Mouse (Mus musculus) large intestine, adult 2 months (tissue): ENCODE data around the gene Cd101. TPM values are rescaled to one million over a fixed set of nuclear protein-coding genes. Genes with fewer than 3 reads are reported as not detected.

Experiments
- DNase-seq: peaks from one replicate; pipeline ENCODE4 v3.0.0-alpha.2; 2012; ENCODE audit warnings: low read depth, low spot score
- whole genome bisulfite sequencing: fragments of 180-500 bp; shearing (Covaris S2); methylation state at CpG from one replicate; pipeline ENCODE4 v1.1.7; 2018; 5-methylcytosine and 5-hydroxymethylcytosine counted together
- polyA plus RNA-seq: library from polyadenylated mRNA; depleted of rRNA; stranded (reverse); fragments of >200 nt; gene quantifications from 2 replicates; pipeline ENCODE4 v1.2.3, GENCODE M21; 2012; rRNA removed

Gene Cd101
- 0.77 and 1.5 TPM in 2 replicates for polyA plus RNA-seq

DNA sequence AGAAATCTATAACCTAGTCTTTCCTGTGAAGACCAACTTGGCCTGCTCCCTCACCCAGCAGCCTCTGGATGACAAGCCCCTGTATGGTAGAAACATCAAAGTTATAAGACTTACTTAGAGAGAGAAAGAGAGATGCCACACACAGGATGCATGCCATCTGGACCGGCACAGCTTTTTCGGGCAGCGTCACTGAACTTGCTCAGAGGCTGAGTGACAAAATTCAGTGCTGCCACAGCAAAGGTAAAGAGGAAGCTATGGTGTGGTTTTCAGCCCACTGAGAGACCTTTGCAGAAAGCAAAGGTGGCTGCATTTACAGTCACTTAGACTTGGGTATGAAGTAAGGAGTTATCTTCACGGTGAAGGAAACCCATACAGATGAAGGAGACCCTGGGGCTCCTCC, at the start of gene Cd101:
Gene Cd101 (minus strand): TSS at position 218 of the 400 bp plus-strand sequence.
- 88% methylated on average over 4 of the region's 4 CpGs for WGBS

DNA sequence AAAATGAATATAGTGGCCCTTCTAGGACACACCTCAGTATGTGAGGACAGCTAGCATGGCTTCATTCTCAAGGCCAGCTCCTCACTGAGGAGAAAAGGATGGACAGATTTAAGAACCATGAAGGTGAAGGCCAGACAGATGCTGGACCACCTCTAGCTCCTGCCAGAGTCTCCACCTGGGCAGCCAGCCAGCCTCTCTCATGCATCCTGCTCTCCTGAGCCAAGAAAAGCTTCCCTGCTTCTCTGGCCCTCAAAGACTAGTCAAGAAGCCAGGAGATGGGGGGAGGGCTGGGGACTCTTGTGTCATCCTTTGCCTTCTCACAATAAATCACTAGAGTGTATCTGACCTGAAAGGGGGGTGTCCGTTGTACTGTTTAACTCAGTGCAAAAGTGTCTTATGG, 49.0 kb upstream of the Cd101 start:
- DNase-seq, result no peak
- WGBS, result 78% methylated on average over 1 of the region's 1 CpGs

More for the DNA sequence above, at the start of gene Cd101:
- DNase-seq, result no peak

DNA sequence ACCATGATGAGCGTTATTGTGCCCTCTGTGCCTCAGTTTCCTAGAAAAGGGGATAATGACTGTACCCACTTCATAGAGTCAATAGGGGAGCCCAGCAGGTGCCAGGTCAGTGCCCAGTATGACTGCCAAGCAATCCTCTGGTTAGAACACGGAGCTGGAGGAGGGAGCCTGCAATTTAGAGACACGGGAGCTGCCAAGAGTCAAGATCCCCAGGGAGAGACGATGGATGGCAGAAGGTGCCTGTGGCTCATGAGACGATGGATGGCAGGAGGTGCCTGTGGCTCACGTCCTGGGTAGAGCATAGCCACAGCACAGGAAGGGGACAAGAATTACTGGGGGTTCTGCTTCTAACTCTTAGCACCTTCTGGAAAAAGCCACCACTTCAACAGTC, 48.3 kb upstream of the Cd101 start:
- 53% methylated on average over 6 of the region's 6 CpGs for WGBS
- no peak for DNase-seq

DNA sequence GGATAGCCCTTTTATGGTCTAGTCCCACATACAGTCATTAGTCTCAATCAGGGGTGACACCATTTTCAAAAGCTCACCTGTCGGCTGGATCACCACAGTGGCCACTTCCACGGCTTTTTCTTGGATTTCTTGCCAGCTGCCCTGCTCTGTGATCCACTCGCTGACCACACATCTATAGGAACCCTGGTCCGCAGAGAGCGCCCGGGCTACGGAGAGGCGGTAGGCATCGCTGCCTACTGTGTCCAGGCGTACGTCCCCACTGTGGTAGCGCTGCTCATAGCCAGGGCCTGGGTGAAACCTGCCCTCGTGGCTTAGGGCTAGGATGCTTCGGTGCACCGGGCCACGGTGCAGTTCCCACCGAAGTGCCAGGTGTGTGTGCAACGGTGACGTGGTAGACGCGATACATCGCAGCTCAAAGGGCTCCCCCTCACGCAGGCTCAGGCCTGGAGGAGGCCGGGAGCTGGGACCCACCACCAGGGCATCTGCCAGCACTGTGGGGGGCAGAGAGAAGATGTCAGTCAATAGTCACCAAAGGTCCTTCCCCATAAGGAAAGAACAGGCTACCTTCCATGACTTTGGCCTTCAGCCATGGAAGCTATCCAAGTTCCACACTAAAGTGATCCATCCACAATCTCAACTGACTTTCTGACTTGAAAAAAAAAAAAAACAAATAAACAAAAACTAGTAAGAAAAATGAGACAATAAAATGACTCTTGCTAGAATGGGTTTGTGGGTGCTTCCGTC, 47.8 kb upstream of the Cd101 start:
- no peak for DNase-seq
- 93% methylated on average over 25 of the region's 25 CpGs for WGBS

DNA sequence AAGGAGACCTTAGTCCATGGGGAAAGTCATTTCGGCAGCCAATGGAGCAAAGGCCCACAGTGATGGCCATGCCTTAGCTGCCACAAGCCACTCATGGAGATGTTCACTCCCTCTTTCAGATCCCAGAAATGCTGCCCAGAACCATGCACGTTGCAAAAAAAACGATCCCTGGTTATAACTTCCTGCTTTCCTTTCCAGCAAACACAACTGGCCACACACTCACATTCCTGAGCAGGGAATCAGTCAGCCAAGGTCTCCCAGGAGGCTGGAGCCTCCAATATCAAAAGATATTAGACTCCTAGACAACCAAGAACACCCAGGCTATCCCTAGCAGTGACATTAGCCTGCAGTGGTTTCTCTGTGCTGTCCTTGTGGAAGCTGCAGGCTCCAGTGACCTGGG, 46.5 kb upstream of the Cd101 start:
- WGBS, result 36% methylated on average over 3 of the region's 3 CpGs
- DNase-seq, result no peak

DNA sequence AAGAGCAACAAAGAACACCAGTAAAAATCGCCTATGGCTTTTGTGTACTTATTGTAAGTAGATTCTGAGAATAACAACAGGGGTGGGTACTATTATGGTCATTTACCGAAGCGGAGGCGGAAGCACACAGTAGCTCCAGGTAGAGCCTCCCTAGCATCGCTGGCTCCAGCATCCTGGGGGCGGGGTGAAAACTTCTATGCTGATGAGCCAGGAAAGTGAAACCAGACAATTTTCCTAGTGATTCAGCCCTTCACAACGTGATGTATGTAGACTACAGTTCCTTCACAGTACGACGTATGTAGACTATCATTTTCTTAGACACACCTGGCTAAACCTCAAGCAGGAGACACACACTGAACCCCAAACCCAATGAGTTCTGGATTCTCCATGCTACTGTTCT, 44.0 kb upstream of the Cd101 start:
- 40% methylated on average over 9 of the region's 9 CpGs for WGBS
- no peak for DNase-seq

DNA sequence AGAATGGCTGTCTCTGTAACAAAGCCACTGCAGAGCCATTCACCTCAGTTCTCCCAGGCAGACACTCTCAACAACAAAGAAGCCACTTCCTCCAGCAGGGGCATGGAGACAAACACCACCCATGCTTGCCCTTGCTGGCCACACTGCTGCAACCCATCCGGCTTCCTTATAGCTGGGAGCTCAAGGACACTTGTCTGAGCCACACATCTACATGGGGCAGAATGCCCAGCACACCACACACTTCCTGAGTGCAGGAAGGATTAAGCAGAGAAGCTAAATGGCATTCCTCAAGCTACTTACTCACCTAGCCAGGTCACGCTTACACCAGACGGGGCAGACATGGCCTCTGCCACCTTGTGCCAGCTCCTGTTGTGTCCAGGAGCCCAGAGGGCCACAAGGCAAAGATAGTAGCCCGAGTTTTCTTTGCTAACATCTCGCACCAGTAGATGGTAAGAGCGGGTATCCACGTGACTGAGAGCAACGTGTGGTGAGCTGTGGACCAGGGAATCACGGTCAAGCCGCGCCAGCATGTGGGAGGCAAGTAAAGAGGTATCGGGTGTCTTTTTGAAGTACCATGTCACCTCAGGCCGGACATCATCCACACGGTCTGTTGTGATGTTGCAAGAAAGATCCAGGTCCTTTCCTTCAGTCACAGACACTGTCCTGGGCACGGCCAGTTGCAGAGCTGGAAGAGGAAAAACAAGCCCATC, 43.3 kb upstream of the Cd101 start:
- 82% methylated on average over 15 of the region's 15 CpGs for WGBS
- DNase-seq, result no peak

DNA sequence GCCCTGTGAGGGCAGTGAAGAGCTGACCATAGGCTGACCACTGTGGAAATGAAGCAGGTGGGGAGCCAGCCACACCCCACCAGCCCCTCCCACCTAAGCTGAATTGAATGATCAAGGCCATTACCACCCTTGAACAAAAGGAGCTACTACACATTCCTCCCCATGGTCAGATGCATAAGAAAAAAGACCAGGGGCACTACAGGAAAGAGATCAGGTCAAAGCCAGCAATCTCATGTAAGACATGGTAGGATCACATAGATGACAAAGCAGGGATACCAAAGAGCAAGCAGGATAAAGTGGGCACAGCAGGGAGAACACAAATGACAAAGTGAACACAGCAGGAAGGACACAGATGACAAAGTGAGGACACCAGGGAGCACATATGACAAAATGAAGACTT, 42.2 kb upstream of the Cd101 start:
- no peak for DNase-seq

DNA sequence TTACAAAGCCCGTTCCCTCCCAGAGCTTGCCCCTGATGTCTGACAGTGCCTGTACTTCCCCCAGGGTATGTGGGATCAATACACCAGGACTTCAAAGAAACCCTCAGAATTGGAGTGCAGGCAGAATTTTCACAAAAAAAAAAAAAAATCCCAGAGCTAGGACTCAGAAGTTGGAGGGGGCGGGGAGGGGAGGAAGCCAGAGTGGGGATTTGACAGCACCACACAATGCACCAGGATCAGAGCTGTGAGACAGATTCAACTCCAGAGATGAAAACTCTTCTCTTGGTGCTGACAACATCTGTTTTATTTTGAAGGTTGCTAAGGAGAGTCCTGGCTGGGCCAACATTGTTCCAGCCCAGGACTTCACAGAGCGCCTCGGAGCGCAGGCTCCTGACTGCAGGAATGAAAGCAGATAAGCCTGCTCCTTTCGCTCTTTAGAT, 41.5 kb upstream of the Cd101 start:
- DNase-seq, result no peak
- WGBS, result 66% methylated on average over 6 of the region's 6 CpGs

DNA sequence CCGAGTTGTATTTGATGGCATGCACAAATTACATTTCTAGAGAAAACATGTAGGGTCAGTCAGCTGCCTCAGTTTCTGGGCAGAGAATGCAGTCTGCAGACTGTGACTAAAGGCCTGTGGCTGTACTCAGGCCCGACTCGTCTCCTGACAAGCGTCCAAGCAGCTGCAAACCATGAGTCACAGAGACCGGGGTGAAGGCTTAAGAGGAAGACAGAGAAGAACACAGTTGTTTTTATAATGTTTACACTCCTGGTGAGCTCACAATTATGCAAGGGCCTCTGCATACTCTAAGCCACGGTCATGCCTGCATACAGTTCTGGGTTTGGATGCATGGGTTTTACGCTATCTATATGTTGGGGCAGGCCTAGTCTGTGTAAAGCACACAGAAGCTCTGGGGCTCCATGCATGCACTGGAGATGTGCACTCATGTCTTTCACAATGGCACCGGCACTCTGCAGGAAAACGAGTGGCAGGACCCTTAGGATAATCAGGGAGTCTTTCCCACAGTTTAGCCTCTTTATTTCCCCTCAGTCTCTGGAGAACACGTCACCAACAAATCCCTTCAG, 41.0 kb upstream of the Cd101 start:
- DNase-seq, result peak; percentile 58
- WGBS, result 32% methylated on average over 10 of the region's 10 CpGs

DNA sequence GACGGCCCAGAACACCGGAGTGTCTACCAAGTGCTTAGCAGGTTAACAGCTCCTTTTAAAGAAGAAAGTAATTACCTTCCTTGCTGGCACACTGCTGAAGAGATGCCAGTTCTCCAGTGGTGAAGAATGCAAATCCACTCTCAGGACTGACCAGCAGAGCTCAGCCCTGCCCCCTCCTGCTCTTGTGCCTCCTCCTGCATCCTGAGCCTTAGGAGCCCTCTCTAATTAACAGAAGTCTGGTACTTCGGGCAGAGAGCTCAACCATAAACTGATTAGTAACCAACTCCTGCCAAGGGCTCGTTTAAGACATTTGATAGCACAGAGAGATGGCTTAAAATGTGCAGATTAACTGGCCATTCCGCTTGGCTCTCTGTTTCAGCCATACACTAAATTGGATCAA, 39.3 kb upstream of the Cd101 start:
- 53% methylated on average over 5 of the region's 5 CpGs for WGBS
- DNase-seq, result no peak

DNA sequence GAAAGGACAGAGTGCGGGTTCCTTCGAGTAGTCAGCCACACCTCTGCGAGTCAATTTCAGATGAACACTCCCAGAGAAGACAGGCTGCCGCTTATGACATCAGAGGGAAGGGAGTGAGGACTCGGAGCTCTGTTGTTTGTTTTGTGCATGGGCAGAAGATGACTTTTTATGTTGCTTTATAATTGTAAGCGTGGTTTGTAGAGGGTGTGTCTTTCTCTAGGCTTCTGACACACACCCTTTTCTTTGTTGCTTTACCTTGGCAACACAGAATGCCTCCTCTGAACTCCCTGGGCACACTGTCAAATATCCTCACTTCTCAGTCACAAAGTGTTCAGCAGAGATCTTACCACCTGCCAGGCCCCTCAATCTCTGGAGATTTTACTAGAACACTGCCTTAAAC, 36.8 kb upstream of the Cd101 start:
- peak; percentile 81 for DNase-seq
- WGBS, result 20% methylated on average over 6 of the region's 6 CpGs

DNA sequence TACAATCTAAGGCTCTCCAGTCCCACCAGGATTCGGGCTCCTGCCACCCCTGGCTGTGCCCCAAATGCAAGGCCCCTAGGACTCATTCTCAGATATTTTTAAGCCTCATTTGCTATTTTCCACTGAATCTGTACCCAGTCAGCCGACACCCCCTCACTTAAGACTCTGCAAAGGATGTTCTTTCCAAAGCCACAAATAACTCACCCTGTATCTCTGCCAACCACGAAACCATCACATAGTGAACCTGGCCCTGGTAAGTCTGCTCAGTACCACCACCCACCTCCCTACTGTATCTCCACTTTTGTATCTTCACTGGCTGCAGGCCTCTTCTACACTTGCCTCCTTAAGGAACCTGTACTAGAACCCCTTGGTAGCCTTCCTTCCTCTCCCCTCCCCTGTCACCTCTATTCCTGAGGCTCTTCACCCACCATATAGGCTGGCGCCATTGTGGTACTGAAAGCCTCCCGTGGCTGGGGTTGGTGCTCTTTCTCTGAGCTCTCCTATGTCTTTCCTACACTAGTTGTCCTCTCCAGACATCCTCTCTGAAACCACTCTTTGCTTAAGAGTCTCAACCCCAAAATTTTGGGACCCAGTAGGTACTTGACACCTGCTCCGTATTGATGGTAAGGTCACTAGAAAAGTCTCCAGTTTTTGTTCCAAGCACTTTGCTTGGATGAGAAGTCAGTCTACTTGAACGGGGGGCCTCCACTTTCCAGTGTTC, 32.7 kb upstream of the Cd101 start:
- WGBS, result 84% methylated on average over 7 of the region's 7 CpGs
- DNase-seq, result no peak

DNA sequence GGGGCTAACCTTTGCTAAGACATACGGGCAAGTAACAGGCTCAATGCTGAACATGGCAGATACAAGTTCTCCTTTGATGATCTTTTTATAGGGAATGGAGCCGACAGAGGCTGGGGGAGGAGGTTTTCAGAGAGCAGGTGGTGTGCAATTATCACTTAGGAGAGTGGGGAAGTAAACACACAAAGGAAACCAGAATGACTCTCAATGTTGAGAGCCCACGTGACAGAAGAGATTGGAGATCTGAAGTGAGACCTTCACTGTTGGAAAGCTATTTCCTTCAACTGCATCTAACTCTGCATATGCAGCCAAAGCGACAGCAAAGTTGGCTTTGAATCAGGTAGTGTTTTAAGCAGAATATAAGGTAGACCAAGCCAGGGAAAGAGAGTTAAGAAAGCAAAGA, 29.9 kb upstream of the Cd101 start:
- WGBS, result 38% methylated on average over 4 of the region's 4 CpGs
- DNase-seq, result no peak

DNA sequence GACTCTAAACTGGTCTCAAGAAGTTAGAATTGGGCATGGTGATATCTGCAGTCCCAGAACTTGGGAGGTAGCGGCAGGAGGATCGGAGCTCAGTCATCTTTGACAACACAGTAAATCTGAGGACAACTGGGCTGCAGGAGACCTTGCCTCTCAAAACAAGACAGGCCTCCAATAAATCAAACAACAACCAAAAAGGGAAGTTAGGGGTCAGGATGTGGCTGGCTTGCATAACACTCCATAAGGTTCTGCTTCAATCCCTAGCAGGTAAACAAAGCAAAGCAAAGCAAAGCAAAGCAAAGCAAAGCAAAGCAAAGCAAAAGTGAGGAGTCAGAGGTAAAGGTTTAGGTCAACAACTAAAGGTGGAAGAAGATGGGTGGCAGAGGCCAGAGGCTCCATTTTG, 28.8 kb upstream of the Cd101 start:
- DNase-seq, result no peak
- WGBS, result 89% methylated on average over 2 of the region's 2 CpGs

DNA sequence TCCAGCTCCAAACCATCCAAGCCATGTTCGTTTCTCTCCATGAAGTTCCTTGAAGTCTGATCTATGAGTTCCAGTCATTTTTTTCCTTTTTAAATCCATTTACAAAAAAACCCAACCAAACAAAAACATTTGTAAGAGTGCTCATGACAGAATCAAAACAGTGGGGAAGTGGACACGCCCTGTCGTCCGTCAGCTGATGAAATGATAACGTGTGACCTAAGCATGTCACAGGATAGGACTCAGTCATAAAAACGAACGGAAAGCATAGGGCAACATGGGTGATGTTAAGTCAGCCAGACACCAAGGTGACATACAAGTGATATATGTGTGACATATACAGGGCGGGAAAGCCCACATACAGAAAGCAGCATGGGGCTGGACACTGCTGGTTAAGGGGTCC, 25.9 kb upstream of the Cd101 start:
- no peak for DNase-seq
- 65% methylated on average over 8 of the region's 8 CpGs for WGBS

DNA sequence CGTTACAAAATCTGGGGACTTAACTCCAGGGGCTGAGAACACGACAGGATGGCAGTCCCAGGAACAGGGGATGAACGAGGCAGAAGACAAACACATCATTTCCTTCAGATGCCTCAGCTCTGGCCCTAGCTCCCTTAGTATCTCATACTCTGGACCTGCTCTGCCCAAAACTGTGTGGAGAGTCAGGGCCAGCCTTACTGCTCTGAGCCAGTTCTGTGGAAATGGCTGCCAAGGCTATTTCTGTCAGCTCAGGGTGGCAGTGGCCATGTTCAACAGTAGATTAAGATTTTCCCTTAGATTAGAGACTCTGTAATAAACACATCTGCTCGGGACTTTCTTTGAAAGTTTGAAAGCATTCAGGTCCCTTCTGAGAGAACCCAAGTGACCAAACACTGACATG, 22.2 kb upstream of the Cd101 start:
- WGBS, result 78% methylated on average over 4 of the region's 4 CpGs

DNA sequence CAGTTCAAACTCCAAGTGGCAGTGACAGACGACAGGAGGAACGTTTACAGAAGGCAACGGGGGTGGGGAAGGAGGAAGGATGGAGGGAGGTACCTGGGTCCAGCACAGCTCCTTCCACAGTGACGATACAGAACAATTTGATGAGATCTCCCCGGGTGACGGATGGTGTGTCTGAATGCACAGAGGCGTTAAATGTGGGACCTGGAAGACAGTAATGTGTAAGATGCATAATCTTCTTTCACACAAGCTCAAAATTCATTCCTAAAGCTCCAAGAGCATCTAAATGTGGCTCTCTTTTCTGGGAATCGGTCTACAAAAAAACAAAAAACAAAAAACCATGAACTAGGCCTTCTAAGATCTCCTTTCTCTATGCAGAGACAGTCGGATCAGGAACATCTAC, 20.6 kb upstream of the Cd101 start:
- DNase-seq, result no peak
- WGBS, result 75% methylated on average over 9 of the region's 9 CpGs

More for the DNA sequence above, 22.2 kb upstream of the Cd101 start:
- no peak for DNase-seq

DNA sequence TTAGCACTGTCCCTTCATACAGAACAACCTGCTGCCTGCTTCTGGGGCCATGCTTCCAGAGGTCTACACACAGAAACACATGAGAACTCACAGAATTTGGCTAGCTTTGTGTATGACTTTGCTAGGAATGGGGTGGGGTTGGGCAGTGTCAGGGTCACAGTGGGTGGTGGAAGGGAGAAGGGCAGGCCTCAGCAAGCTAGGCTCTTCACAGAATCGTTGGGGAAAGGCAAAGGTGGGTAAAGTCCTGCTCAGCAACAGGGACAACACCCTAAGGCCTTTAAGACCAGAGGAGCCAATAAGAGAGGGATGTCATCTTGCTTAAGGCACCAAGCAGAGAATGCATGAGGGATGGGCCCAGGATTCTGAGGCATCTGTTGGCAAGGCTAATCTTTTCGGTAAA, 19.4 kb upstream of the Cd101 start:
- no peak for DNase-seq
- whole genome bisulfite sequencing, result 63% methylated on average over 2 of the region's 2 CpGs

DNA sequence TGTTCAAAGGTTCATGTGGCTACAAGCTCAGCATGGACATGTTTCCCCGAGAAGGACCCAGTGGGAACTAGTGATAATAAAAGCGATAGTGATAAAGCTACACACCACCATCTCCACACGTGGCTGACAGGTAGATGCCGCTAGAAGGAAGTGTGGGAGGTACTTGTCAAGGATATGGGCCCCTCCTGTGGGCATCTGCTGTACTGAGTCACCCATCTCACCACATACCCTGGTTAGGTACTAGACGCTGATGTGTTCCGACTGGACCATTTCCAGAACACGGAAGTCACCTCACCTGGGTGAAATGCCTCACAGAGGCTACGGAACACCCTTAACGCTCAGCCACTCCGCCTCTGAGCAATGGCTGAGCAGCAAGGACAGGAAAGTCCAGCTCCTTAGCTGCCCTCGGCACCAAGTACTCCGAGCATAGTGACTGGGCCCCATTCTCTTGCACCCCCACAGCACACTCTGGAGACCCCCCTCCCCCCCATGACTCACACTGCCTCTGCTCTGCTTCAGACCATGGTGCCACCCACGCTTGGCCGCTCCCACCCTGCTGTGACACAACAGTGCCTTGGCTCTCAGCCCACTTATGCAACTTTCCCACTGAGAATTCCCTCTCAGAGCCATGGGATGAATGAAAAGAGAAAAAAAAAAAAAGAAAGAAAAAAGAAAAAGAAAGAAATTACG, 18.4 kb upstream of the Cd101 start:
- no peak for DNase-seq
- 72% methylated on average over 15 of the region's 15 CpGs for WGBS
